Mouse (Mus musculus): ENCODE measurements around the gene Rgsl1.

DNA sequence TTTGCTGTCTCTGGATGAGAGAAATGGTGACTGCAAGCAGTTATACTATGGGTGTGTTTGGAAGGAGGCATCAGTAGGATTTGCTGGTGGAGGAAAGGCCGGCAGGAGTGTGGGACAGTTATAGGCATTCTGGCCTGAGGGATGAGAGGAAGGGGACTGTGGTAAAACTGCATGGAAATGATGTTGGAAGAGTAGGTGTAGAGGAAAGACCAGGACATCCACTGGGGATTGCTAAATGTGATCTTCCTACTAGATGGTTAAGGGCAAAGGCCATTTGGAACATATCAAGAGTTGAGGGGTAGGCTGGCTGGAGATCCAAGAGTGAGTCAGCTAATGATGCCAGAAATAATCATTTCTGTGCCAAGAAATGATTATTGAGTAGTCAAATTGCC, 73.2 kb downstream of the Rgsl1 start:
- TF ChIP-seq RAD21 (IDR thresholded peaks at IDR 0.05; ENCODE audit: low read depth, low read length) = no peak
- no peak for TF ChIP-seq CTCF (IDR thresholded peaks at IDR 0.05 in 2 of 3, conservative IDR thresholded peaks at IDR 0.05 in 1 of 3; ENCODE audit: control insufficient read depth in 1 of 3, insufficient read depth in 1 of 3, low read depth in 2 of 3, low read length in 3 of 3, poor library complexity in 1 of 3, severe bottlenecking in 1 of 3)
- no peak for TF ChIP-seq HCFC1 (IDR thresholded peaks at IDR 0.05; ENCODE audit: low read depth, low read length)
- no peak for TF ChIP-seq GATA1 (IDR thresholded peaks at IDR 0.05; ENCODE audit: low read depth, low read length)
- TF ChIP-seq POLR2A (IDR thresholded peaks at IDR 0.05; ENCODE audit: control insufficient read depth in 1 of 2, insufficient read depth in 1 of 2, low read depth in 1 of 2, low read length in 2 of 2, poor library complexity in 1 of 2) = no peak
- no peak for TF ChIP-seq MYC (IDR thresholded peaks at IDR 0.05; ENCODE audit: low read depth, low read length)
- TF ChIP-seq ZNF384 (IDR thresholded peaks at IDR 0.05; ENCODE audit: low read depth, low read length) = no peak
- no peak for TF ChIP-seq JUND (IDR thresholded peaks at IDR 0.05; ENCODE audit: low read depth, low read length)
- TF ChIP-seq MAZ (IDR thresholded peaks at IDR 0.05; ENCODE audit: low read depth, low read length) = no peak

Data from MEL (cell line).